Mouse (Mus musculus) ES-E14 (cell line): ENCODE data around the gene Myh6.

ENCODE experiments used
- HCFC1 ChIP-seq: IDR thresholded peaks from 2 replicates; pipeline ENCODE4 v1.6.1; 2012; ENCODE audit warnings: low read length, inconsistent platforms, borderline replicate concordance; ENCODE audit not compliant: insufficient read depth
- MAFK ChIP-seq: IDR thresholded peaks from 2 replicates; pipeline ENCODE4 v1.6.1; 2014; ENCODE audit warnings: mild to moderate bottlenecking, low read depth, low read length, inconsistent platforms; ENCODE audit not compliant: insufficient read depth
- ZC3H11A ChIP-seq: IDR thresholded peaks from 2 replicates; pipeline ENCODE4 v1.6.1; 2012; ENCODE audit warnings: low read depth, mild to moderate bottlenecking, inconsistent platforms, low read length, borderline replicate concordance
- ZNF384 ChIP-seq: IDR thresholded peaks from 2 replicates; pipeline ENCODE4 v1.6.1; 2012; ENCODE audit warnings: low read depth, low read length, inconsistent platforms

DNA sequence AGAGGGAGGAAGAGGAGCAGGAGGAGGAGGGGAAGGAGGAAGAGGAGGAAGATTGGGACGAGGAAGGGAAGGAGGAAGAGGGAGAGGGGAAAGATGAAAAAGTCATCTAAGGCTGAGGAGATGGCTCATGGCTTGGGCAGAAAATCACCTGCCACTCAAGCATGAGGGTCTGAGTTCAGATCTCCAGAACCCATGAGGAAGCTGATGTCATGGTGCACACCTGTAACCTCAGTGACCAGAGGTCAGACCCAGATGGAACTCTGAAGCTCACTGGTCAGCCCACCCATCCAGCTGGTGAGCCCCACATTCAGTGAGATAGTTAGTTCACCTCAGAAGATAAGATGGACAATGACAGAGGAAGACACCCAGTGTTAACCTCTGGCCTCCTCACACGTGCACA lies 21.8 kb downstream of the Myh6 start:
- no peak for TF ChIP-seq ZC3H11A
- TF ChIP-seq MAFK = no peak
- TF ChIP-seq HCFC1 = no peak
- no peak for TF ChIP-seq ZNF384
